Mouse (Mus musculus) Muller cell, postnatal 12 days (primary cell): ENCODE measurements around the gene Exoc4.

Experiments
- DNase-seq: peaks from one replicate; pipeline ENCODE4 v3.0.0-alpha.2; 2015; ENCODE audit errors: inconsistent ontology term

Gene Exoc4

DNA sequence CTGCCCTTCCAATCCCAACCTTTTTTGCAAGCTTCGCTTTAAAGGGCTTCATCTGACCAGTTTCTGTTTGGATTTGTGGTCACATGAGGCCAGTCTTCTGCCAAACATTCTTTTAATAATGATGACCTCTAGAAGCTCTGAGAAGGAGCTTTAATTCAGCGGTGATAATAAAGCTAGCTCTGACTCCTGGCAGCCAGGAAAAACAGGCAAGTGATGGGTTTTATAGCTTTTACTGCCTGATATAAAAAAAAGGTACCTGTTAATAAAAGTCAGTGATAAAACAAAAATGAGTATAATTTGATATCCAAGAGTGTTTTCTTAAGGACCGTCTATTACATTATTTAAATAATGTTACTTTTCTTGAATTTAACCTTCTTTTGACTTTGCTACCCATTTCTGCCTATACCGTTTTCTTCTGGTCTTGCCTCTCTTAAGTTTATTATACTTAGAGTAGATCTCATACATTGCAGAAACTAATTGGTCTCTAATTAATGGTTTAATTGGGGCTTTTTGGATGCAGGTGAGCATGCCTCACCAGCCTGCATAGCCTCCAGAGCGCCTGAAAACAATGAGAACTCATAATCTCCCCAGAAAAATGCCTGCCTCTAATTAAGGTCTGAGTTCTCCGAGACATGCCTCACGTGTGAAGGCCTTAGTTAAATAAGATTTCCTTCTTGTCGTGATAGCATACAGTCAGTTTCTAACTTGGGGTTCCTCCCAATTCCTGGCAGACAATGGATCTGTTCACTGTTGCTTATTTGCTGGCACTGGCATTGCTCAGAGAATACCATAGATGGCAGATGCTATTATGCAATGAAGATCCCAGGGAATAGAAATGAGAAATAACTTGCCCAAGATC lies 681.4 kb downstream of the Exoc4 start:
- DNase-seq: peak; percentile 83

DNA sequence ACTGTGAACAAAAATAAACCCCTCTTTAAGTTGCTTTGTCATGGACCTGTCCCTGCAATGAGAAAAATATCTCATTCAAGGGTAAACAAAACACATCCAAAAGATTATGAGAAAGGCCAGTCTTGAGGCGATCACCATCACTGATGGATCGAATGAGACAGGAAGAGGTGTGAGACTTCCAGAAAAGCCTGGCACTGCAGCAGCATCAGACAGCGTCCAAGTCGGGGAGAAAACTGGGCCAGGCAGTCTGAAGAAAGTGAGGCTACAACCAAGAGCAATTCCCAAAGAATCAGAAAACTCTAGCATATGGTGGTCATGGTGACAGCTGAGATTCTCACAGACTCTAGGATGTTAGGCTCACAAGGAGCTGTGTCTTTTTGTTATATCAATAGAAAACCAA lies 689.0 kb downstream of the Exoc4 start:
- no peak for DNase-seq

DNA sequence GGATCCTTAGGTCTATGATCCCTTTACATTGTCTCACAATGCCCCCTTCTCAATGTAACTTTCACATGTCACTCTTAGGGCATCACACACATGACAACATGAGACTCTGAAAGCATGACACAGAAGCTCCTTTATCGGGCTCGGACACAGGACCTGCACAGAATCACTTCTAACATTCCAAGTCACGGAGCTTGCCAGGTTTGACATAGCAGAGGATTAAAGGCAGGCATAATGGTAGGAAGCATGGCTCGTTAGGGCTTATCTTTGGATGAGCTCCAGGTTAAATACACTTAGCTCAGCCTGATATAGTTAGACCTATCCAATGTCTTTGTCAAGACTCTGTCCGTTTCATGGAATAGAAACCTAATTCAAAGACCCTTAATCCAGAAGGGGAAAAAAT lies 690.3 kb downstream of the Exoc4 start:
- DNase-seq: no peak

DNA sequence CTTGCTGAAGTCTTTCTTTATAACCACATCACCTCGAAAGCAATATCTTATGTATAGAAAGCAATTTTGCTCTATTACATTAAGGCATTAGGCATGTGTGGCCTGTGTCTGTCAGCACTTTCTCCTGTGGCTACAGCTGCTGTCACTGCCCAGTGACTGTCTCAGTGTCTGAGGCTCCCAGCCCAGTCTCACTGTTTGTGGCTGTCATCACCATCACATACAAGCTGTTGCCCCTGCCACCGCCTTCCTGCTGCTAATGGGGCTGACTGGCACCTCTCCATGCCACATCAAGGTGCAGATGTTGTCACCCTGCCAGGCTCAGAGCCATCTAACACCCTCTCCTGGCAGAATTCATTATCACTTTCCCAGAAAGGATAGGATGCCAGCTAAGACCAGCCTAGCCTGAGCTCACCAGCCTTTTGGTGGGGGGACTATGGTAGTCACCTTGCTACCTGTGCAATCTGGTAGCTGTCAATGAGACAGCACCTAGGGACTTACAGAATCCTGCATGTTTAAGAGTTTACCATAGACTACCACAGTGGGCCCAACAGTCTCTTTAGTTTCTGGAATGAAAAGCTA lies 698.1 kb downstream of the Exoc4 start:
- DNase-seq: peak; percentile 64

DNA sequence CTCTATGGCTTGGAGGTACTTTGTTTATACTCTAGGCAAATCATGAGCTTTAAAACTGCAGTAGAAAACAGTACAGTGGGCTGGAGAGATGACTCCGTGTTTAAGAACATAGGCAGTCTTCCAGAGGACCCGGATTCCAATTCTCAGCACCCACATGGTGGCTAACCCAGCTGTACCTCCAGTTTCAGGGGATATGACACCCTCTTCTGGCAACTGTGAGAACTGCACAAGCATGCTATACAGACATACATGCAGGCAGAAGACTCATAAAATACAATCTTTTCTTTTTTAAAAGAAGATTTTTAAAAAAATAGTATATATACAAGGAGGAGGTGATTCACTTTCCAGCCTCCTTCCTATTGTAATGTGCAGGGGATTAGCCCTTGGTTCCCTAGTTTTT lies 701.2 kb downstream of the Exoc4 start:
- DNase-seq: no peak

DNA sequence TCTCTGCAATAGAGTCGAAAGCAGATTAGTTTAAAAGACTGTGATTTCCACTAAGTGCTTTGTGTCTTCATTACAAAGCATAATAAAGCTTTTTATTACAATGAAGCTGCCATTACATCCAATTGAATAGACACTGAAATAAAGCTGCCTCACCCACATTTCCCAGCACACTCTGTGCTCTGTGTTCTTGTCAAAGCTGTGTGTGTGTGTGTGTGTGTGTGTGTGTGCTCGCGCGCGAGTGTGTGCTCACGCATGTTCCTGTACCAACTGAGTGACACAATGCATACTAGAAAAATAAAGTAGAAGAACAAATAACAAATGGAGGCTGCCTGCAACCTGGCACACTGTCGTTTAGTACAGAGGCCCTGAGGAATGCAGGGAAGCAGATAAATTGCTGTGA lies 706.6 kb downstream of the Exoc4 start:
- no peak for DNase-seq

DNA sequence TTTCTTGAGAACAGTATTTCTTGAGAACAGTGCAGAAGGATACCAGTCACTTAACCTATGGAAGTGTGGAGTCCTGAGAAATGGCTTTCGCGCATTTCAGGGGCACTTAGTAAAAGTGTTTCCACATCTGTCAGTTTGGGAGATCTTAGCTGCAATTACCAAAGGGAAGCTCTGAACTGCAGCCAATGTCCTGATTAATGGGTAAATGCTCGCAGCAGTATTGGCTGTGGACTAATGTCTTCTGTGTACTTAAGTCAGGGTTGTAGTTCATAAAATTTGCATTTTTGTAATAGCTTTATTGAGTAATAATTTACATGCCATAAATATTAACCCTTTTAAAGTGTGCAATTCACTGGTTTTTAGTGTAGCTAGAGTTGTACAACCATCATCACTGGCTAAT lies 709.4 kb downstream of the Exoc4 start:
- DNase-seq: no peak

DNA sequence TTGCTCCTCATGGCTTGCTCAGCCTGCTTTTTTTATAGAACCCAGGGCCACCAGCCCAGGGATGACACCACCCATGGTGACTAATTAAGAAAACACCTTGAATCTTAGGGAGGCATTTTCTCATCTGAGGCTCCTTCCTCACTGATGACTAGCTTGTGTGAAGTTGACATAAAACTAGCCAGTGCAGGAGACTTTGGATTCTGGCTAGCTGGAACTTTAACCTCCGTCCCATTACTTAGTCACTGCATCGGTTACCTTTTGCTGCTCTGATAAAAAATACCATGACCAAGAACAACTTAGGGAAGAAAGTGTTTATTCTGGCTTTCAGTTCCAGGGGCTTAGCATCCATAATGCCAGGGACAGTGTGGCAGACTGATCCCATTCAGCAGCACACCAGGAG lies 711.9 kb downstream of the Exoc4 start:
- no peak for DNase-seq

DNA sequence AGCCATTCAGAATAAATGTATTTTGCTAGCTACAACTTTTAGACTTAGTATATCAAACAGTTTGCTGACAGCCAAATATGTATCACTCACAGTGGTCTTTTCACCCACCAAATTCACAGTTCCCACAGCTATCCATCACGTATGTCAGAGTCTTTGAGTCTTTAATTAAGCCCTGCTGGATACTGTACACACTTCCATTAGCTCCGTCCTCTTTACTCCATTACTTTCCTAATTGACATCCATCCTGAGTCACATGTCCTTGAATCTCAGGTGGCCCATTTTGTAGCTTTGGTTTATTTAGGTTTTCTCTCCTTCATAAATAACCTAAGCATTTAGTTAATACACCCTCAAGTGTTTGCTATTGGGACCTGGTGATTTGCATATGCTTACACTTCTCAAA lies 714.2 kb downstream of the Exoc4 start:
- DNase-seq: no peak

DNA sequence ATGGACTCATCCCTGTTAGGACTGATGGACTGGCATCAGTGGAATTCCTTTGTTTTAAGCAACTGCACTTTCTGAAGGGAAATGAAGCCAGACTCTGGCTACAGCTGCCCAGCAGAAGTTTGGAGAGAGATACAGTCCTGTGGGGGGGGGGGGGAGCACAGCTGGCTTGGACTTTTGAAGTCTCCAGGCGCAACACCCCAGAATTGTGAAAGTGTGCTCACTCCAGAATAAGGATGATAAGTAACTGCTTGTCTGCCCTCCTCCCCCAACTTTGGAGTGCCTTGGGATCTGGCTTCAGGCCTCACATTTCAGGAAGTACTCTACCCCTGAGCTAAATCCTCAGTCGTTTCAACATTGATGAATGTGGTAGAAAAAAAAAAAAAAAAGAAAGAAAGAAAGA lies 716.7 kb downstream of the Exoc4 start:
- DNase-seq: no peak

DNA sequence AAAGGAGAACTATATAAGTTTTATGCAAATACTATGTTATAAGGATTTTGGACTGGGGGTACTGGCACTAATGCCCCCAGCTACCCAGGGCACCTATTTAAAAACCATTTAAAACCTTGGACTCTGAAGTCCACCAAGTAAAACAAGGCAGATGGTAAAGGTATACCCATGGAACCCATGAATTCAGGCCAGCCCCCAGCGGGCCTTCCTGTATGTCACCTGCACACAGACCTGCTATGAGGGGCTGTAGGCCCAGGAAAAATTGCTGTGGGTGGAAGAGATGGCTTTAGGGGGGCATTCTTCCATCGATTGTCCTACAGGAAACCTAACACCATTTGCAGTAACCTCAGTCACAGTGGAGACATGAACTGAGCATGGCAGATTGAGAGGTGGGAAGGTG lies 719.9 kb downstream of the Exoc4 start:
- no peak for DNase-seq

DNA sequence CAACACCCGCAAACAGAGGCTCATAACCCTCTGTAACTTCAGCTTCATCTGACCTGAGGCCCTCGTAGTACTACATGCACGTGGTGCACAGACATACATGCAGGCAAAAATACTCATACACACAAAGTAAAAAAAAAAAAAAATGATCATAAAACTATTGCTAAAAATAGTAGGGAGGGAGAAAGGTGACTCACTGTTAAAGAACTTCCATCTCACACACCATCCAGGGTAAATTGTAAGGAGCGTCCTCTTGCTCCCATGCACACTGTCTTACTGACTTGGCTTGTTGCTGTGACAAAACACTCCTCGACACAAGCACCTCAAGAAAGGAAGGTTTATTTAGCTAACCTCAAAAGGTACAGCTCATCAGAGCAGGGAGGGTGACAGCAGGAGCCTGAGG lies 723.9 kb downstream of the Exoc4 start:
- no peak for DNase-seq

DNA sequence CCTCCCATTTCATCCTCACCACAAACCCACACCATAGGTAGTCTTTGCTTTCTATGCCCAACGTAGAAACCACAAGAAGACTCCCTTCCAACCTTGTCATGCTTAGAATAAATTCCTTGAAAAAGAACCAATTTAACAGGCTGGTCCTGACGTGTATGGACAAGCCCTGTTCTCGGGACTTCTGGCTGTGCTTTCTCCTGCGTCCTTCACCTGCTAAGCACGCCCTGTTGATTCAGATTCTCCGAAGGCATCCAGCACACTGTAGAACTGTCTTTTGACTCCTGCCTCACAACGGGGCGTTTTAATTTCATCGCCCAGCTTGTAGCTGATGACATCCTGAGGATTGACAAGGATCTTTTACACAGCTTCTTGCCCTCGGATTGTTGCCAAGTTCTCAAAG lies 727.7 kb downstream of the Exoc4 start:
- no peak for DNase-seq

DNA sequence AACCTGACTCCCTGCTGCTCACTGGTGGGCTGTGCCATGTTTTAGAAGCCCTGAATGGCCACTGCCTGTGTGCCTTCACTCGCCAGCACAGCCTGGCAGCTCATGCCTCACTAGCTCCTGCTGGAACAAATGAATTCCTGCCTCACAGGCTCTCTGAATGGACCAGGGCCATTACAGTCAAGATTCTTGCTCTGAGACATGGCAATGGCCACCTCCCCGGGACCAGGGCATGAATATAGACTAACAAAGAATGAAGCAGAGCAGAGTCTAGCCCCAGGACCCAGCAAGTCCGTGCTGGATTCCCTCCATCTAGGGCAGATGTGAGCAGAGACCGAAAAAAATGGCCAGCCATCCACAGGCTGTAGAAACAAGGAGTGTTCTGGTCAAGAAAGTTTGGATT lies 728.6 kb downstream of the Exoc4 start:
- peak; percentile 36 for DNase-seq

DNA sequence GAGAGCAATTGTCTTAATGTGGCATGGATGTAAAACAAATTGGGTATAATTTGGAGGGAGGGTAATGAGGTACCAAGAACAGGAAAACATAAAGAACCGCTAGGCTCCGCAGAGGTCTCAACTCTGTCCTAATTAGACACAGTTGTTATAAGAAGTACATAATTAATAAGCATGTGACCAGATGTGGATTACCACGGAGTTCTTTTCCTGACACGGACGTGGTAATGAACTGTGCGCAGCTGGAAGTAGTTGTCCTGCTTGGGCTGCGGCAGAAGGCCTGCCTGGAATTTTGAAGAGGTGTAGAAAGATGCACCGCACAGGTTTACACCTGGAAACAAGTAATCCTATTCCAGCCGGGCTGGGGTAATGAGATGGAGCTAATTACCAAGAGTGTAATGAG lies 729.0 kb downstream of the Exoc4 start:
- DNase-seq: no peak

DNA sequence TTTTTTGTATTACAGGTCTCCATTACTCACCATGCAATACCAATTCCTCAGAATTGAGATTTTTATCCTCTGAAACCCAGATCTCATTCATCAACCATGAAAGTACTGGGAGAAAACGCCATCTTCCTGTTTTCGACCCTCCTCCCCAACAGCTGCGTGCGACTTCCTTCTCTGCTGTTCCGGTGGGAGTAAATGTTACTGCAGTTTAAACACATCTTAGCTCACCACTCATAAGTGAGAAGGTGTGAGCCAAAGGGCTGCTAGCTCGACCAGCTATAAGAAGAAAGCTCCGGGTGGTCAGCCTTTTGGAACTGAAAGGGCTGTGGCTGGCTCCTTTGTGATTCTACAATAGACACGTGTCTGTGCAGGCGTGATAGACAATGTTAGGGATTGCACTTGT lies 733.8 kb downstream of the Exoc4 start:
- no peak for DNase-seq

DNA sequence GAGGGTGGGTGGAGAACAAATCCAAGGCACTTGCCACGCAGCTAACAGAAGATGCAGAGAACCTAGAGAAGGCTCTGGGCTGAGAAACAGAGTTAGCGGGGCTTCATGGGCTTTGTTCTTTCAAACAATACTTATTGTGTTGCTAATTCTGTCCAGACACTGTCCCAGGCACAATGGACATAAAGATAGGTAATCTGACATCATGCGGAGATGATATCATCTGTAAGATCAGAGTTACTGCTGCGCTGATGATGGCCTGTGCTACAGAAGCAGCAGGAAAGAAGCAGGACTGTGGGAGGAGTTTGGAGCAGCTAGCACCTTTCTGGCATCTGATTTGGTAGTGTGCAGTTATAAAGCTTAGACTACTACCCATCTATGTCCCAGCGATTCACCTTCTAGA lies 738.2 kb downstream of the Exoc4 start:
- no peak for DNase-seq

DNA sequence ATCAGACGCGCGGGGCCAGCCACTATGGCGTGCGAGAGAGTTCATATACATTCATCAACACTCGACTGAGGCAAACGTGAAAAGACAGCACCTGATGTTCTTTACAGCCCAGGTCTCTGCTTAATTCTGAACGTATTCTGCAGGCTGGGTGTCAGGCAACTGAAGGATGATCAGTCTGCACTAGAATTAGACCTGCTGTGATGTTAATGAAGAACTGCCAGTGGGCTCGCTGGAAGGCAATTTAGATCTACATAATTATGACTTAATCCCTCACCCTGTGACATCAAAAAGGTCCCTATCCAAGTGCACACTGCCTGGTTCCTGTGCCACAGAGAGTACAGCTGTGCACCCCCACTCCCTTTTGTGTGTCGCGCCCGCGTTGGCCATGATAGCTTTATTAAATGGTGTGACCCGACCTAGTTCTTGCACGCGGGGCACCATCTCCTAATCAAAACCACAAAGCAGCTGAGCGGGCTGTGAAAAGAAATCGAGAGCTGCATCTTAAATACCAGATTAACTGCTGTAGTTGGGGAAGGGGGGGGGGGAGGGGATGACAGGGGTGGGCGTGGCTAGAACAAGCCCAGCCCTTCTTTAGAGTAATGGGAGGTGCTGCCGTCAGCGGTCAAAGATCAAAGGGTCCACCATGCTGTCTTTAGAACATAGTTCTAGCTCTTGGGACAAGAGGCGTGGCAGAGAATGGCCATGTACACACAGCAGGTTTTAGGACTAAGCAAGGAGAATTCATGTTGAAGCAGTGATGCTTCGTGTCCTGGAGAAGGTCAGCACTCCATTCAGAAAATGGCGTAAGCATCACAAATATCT lies 743.5 kb downstream of the Exoc4 start:
- DNase-seq: no peak

DNA sequence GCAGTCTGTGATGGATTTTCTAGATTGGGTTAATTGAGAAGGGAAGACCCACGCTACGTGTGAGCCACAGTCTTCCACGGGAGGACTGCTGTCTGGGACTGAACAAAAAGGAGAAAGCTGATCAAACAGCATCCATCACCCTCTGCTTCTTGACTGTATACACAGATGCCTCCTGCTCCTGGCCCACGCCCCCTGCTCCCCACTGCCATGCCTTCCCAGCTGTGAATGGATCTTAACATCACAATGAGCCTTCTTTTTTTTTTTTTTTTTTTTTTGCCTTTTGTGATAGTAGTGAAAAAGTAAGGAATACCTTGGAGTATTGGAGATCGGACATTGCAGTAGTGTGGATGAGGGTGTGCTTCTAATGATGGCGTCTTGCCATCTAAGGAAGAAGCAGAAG lies 745.0 kb downstream of the Exoc4 start:
- no peak for DNase-seq

DNA sequence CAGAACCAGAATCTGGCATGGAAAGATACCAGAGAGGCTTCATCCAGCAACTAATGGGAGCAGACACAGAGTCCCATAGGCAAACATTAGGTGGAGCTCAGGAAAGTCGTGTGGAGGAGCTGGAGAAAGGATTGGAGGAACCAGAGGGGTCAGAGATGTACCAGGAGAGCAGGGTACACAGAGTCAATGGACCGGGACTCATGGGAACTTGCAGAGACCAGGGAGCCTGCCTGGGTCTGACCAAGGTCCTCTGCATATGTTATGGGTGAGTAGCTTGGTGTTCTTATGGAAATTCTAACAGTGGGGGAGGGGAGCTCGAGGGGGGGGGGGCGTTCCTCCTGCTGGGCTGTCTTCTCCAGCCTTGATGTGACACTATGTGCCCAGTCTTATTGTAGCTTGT lies 749.7 kb downstream of the Exoc4 start:
- no peak for DNase-seq

DNA sequence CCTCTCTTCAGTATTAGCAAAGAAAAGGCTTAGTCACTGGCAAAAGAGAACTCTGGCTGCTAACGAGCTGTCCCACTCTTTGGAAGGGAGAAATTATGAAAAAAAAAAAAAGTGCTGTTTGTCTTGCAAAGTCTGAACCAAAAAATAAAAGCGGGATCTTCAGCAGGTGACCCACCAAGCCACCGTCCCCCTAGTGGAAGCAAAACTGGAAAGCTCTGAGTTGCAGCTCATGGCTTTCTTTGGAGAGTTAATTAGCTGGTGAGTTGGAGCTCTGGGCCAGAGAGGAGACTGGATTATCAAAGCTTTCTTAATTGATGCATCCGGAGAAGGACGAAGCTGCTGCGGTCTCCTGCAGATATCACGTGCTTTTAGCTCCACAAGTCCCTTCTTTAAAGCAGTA lies 750.6 kb downstream of the Exoc4 start:
- DNase-seq: peak; percentile 13

DNA sequence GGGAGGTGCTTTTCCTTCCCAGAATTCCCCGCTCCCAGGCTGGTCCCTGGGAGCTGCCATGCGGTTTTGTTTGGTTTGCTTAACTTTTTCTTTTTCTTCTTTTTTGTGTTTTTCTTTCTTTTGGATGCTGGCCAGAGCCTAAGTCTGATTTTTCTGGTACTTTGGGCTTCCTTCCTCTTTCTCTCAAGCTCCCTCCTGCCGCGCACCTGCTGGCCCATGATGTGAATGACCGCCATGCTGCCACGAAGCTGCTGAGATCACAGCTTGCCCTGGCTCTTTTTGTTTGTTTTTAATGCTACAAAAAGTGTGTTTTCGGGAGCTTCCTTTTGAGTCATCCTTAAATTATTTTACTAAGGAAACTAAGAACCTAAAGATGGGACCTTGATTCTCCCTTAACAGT lies 751.8 kb downstream of the Exoc4 start:
- no peak for DNase-seq

DNA sequence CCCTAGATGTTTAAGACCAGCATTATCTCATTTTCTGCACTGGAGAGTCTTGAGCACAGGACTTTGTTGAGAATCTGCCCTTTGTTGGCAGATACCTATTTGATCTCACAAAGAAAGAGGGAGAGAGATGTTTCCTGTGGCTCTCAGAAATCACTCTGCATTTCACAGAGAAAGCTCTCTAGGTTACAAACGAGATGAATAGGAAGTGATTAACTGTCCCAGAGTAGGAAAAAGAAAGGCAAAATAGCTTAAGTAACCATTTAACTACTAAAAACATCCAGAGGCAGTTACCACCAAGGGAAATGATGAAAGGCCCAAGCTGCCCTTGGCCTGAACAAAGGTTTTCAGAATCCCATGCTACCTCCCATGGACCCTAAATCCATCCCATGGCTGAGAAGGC lies 754.1 kb downstream of the Exoc4 start:
- no peak for DNase-seq
